ENCODE assay signal across 9 mouse cellular contexts in the genomic region with DNA sequence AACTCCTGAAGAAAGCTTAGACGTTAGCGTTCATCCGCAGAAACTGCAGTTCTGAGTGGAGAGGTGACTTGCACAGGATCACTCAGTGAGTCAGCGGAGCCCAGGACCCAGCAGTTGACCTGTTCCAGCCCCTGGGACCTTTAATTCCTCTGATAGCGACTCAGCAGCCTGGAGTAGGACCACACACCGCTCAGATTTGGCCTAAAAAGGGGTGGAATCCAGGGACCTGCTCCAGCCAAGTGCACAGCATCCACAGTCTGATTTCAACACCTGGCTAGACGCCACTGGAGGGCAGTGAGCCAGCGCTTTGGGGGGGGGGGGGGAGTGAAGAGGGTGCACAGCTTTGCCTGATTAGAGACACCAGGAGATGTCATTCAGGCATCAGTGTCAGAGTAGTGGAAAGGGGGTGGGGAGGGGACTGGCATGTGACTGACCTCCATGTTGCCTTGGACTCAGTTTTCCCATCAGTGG. TPM values are rescaled to one million over a fixed set of nuclear protein-coding genes. Genes with fewer than 3 reads are reported as not detected.
DNase-seq lines count a peak whose midpoint lies in the region; ATAC-seq lines count a peak whose summit lies in the region.
"Had no signal": no experiment of that assay in that cellular context is flagged by ENCODE, and none has a peak within 500 bp of the region (broad histone marks: within the 10 kb centered on the region; RNA-seq: fewer than 3 reads in every experiment).

No protein-coding gene starts in this region.

- ATAC-seq in heart, embryonic 13.5 days (ENCODE audit: extremely low read depth, insufficient number of reproducible peaks, low FRiP score, low TSS enrichment) = peak; percentile 55; the same call in 1 of the 2 replicates

- peaks cover 36% of the 10 kb centered on the region for H3K4me1 ChIP-seq in heart, embryonic 13.5 days

- H3K27me3 ChIP-seq in heart, embryonic 13.5 days (replicated peaks) = no peaks in the 10 kb centered on the region

- H3K4me2 ChIP-seq in heart, embryonic 13.5 days = peak overlapping the region; percentile 7

- peak overlapping the region; percentile 85 for H3K27ac ChIP-seq in heart, embryonic 13.5 days (replicated peaks)

- H3K9me3 ChIP-seq in heart, embryonic 13.5 days = 0 out of 2 replicates have a peak, but pooled peaks cover 5% of the 10 kb centered on the region

- H3K9ac ChIP-seq in heart, embryonic 13.5 days = peak overlapping the region; percentile 37; the same call in 1 of the 2 replicates

- WGBS in heart, embryonic 13.5 days = 24% methylated on average over 8 of the region's 8 CpGs

- no peak overlapping the region for H3K4me3 ChIP-seq in heart, embryonic 13.5 days

- H3K36me3 ChIP-seq in heart, embryonic 13.5 days = no peaks in the 10 kb centered on the region

- DNase-seq in heart, adult 11 months = peak; percentile 97
- no peak for DNase-seq in heart, adult 8-10 months (ENCODE audit: low spot score)
- DNase-seq in Muller cell, postnatal 12 days (ENCODE audit: inconsistent ontology term) = peak; percentile 86
- peak; percentile 63 for DNase-seq in lung, postnatal 14 days
- DNase-seq in cerebellum, postnatal 25 days = no peak
- DNase-seq in frontal cortex, postnatal 14 days (ENCODE audit: low spot score in 2 of 2) = no peak
- no peak for DNase-seq in kidney, adult 9 months
- DNase-seq: kidney, postnatal 25 days had no signal

RNA-seq across cellular contexts. Expression of gene Tgm2, which starts 22.5 kb away (rescaled TPM):
- total RNA-seq in heart, adult 8-10 months (2022) = 100 to 1,000 TPM; 211 to 296 (median 238) TPM
- polyA plus RNA-seq in heart, embryonic 13.5 days (2015; fragmentation: Nextera tagmentation; extraction: Ambion mirVana) = 218 and 237 TPM in 2 replicates

Comparison
In these comparisons a context has a peak if more than half of its experiments do, and no peak if none do; other contexts are left out.
1. DNase-seq: peak in heart, adult 11 months (single experiment), Muller cell, postnatal 12 days (single experiment) and lung, postnatal 14 days (single experiment); none in heart, adult 8-10 months (single experiment), cerebellum, postnatal 25 days (0 of 2), frontal cortex, postnatal 14 days (0 of 2) and kidney, adult 9 months (single experiment).